Comparison of ENCODE assay signal across 19 mouse cellular contexts in the genomic region with DNA sequence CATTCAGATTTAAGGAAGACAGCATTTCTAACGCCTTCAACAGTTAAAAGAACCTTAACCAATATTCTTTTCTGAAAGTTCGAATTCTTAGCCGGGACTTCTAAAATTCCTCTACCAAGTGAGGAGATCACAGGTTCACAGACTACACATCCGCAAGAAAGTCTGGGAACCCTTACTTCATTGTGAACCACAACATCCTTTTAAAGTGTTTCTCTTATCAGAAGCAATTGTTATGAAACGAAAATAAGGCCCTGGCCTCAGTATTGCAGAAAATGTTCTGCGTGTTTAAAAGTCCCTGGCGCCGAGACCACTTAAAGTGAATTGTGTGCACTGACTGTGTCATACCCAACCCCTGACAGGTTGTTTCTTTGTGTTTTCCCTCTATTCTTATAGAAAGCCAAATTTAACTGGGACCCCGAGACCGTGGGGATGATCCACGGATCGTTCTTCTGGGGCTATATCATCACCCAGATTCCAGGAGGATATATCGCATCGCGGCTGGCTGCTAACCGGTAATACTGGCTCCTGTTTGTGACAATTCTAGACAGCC. TPM values are rescaled to one million over a fixed set of nuclear protein-coding genes. Genes with fewer than 3 reads are reported as not detected.
A peak's percentile ranks its signal among the peaks of the same experiment; 100 is the strongest.
DNase-seq lines count a peak whose midpoint lies in the region; ATAC-seq lines count a peak whose summit lies in the region.
"Had no signal": no experiment of that assay in that cellular context is flagged by ENCODE, and none has a peak within 500 bp of the region (broad histone marks: within the 10 kb centered on the region; RNA-seq: fewer than 3 reads in every experiment).

No protein-coding gene starts in this region.

- no peaks in the 10 kb centered on the region for H3K9me3 ChIP-seq in hindbrain, embryonic 10.5 days
- no peaks in the 10 kb centered on the region for H3K9me3 ChIP-seq in midbrain, embryonic 11.5 days (ENCODE audit: control insufficient read depth, low read length)
- H3K9me3 ChIP-seq: heart, embryonic 10.5 days had no signal

- no peak for ATAC-seq in midbrain, embryonic 11.5 days (ENCODE audit: low FRiP score)

- peak overlapping the region; percentile 53; the same call in 1 of the 2 replicates for H3K27ac ChIP-seq in hindbrain, embryonic 10.5 days
- peak overlapping the region; percentile 72 for H3K27ac ChIP-seq in midbrain, embryonic 11.5 days (ENCODE audit: low read depth, low read length)
- H3K27ac ChIP-seq: heart, embryonic 10.5 days had no signal

- peak; percentile 38 for DNase-seq in retina, embryonic 14.5 days (ENCODE audit: low spot score)
- DNase-seq in retina, postnatal 1 day: no peak
- DNase-seq in hindbrain, embryonic 10.5 days (ENCODE audit: low spot score): no peak
- DNase-seq in midbrain, embryonic 11.5 days (ENCODE audit: low spot score, missing footprints): peak; percentile 94
- no peak for DNase-seq in layer of hippocampus, postnatal 25 days (ENCODE audit: extremely low spot score in 1 of 2, low spot score in 1 of 2)
- DNase-seq in frontal cortex, postnatal 10 days (ENCODE audit: low spot score in 2 of 2): no peak
- no peak for DNase-seq in lung, postnatal 25 days (ENCODE audit: low spot score)
- DNase-seq in spleen, postnatal 10 days (ENCODE audit: low spot score in 2 of 2): no peak
- DNase-seq: cerebellum, adult 9-10 months; kidney, adult 9 months; thymus, postnatal 14 days had no signal

- peak overlapping the region; percentile 38 for H3K4me3 ChIP-seq in hindbrain, embryonic 10.5 days
- peak overlapping the region; percentile 25; the same call in 1 of the 2 replicates for H3K4me3 ChIP-seq in midbrain, embryonic 11.5 days (ENCODE audit: low read depth, low read length)

- H3K9ac ChIP-seq in midbrain, embryonic 11.5 days (ENCODE audit: low read length): peak overlapping the region; percentile 48

- 1% methylated on average over 16 of the region's 16 CpGs for WGBS in hindbrain, embryonic 10.5 days
- 1% methylated on average over 16 of the region's 16 CpGs for WGBS in midbrain, embryonic 11.5 days

- H3K36me3 ChIP-seq in hindbrain, embryonic 10.5 days: no peaks in the 10 kb centered on the region
- H3K36me3 ChIP-seq in midbrain, embryonic 11.5 days (ENCODE audit: control insufficient read depth, insufficient read depth, low read length): no peaks in the 10 kb centered on the region
- H3K36me3 ChIP-seq: heart, embryonic 10.5 days had no signal

- H3K4me1 ChIP-seq in hindbrain, embryonic 10.5 days (replicated peaks): peaks cover 17% of the 10 kb centered on the region
- peaks cover 9% of the 10 kb centered on the region; the same call in 1 of the 2 replicates for H3K4me1 ChIP-seq in midbrain, embryonic 11.5 days (ENCODE audit: control insufficient read depth, insufficient read depth, low read length)

- peak overlapping the region; percentile 28 for H3K4me2 ChIP-seq in midbrain, embryonic 11.5 days

- H3K27me3 ChIP-seq in hindbrain, embryonic 10.5 days (ENCODE audit: insufficient read depth, poor library complexity, severe bottlenecking): peaks cover 95% of the 10 kb centered on the region
- peaks cover 74% of the 10 kb centered on the region for H3K27me3 ChIP-seq in midbrain, embryonic 11.5 days (ENCODE audit: control insufficient read depth, insufficient read depth, low read length)

RNA-seq across cellular contexts. Expression of gene Slc17a6, which starts 4.7 kb away (rescaled TPM):
- polyA plus RNA-seq in hindbrain, embryonic 10.5 days (2016; fragmentation: Nextera tagmentation; extraction: Ambion mirVana): 6.4 and 16.1 TPM in 2 replicates
- polyA plus RNA-seq in midbrain, embryonic 11.5 days (2014; fragmentation: Nextera tagmentation; extraction: Ambion mirVana): 35.5 and 39.0 TPM in 2 replicates
- total RNA-seq in layer of hippocampus, postnatal 25 days (2021): 10 to 100 TPM; 13.2 to 14.8 TPM
- total RNA-seq: gastrocnemius, adult 8-10 months; hematopoietic stem cell, adult 5-6 weeks; megakaryocyte progenitor cell, adult 5-6 weeks; MEL; neutrophil, adult 5-6 weeks had no signal
- polyA plus RNA-seq: heart, embryonic 10.5 days; liver, embryonic 16.5 days; stomach, embryonic 14.5 days had no signal

Comparison
In these comparisons a context has a peak if more than half of its experiments do, and no peak if none do; other contexts are left out.
1. DNase-seq: peak in retina, embryonic 14.5 days (single experiment) and midbrain, embryonic 11.5 days (single experiment); none in retina, postnatal 1 day (single experiment), hindbrain, embryonic 10.5 days (single experiment), layer of hippocampus, postnatal 25 days (0 of 2), frontal cortex, postnatal 10 days (0 of 2), lung, postnatal 25 days (single experiment) and spleen, postnatal 10 days (0 of 2).